Mouse (Mus musculus) CH12.LX (cell line): Measurements from ENCODE around the gene B3gnt3. TPM values are rescaled to one million over a fixed set of nuclear protein-coding genes. Genes with fewer than 3 reads are reported as not detected.

Experiments used
- DNase-seq: peaks from one replicate; pipeline ENCODE4 v3.0.0-alpha.2; 2013; ENCODE audit errors: extremely low read depth
- H3K27ac ChIP-seq: 2 replicates; pipeline ENCODE4 v1.5.1; 2012; ENCODE audit warnings: low read depth, mild to moderate bottlenecking, control low read depth, moderate library complexity; ENCODE audit not compliant: insufficient read depth
- H3K27me3 ChIP-seq: replicated peaks from 2 replicates; pipeline ENCODE3; 2012; ENCODE audit warnings: inconsistent platforms
- H3K36me3 ChIP-seq, 2 experiments: replicated peaks in 1 of 2; 2 replicates each; pipeline versions ENCODE3 to v1.6.1; 2012; ENCODE audit warnings: inconsistent platforms in 1 of 2, low read length in 1 of 2, mild to moderate bottlenecking in 1 of 2, mixed read lengths in 1 of 2, moderate library complexity in 1 of 2; ENCODE audit not compliant: control insufficient read depth in 1 of 2, insufficient read depth in 1 of 2
- H3K4me1 ChIP-seq, 2 experiments: 2 replicates each; pipeline ENCODE4 v1.6.1; 2012; ENCODE audit warnings: inconsistent platforms in 1 of 2, moderate library complexity in 1 of 2; ENCODE audit not compliant: insufficient read depth in 2 of 2, control insufficient read depth in 1 of 2
- H3K4me2 ChIP-seq: 2 replicates; pipeline ENCODE4 v1.6.1; 2012; ENCODE audit warnings: low read depth, mild to moderate bottlenecking, control low read depth; ENCODE audit not compliant: poor library complexity, insufficient read depth, severe bottlenecking
- H3K4me3 ChIP-seq, 3 experiments: fragments of 150-350 bp in 1 of 3; sonication (generic) in 1 of 3; replicated peaks in 1 of 3; 2 replicates each; pipeline versions ENCODE3 to v1.5.1; 2011 to 2012; ENCODE audit warnings: low read depth in 2 of 3, low read length in 2 of 3, mild to moderate bottlenecking in 2 of 3, moderate library complexity in 2 of 3, control low read depth in 1 of 3, improper control_type of control experiment in 1 of 3, inconsistent platforms in 1 of 3, mixed read lengths in 1 of 3; ENCODE audit not compliant: poor library complexity in 1 of 3
- H3K79me2 ChIP-seq: replicated peaks from 2 replicates; pipeline ENCODE4 v1.6.1; 2012; ENCODE audit warnings: mild to moderate bottlenecking, moderate library complexity; ENCODE audit not compliant: control insufficient read depth, poor library complexity, insufficient read depth, severe bottlenecking; ENCODE audit errors: extremely low read depth
- H3K9ac ChIP-seq: 2 replicates; pipeline ENCODE4 v1.6.1; 2012; ENCODE audit warnings: low read depth, mild to moderate bottlenecking, control low read depth, moderate library complexity; ENCODE audit not compliant: insufficient read depth
- H3K9me3 ChIP-seq: replicated peaks from 2 replicates; pipeline ENCODE3; 2012; ENCODE audit warnings: low read length, inconsistent platforms, mixed read lengths
- BHLHE40 ChIP-seq: IDR thresholded peaks from 2 replicates; pipeline ENCODE4 v1.6.1; 2011; ENCODE audit warnings: mild to moderate bottlenecking, low read depth, low read length, improper control_type of control experiment
- CTCF ChIP-seq, 2 experiments: IDR thresholded peaks in 1 of 2; conservative IDR thresholded peaks in 1 of 2; 2 replicates each; pipeline ENCODE4 v1.5.1; 2011 to 2012; ENCODE audit warnings: low read depth in 2 of 2, low read length in 2 of 2, improper control_type of control experiment in 1 of 2, inconsistent platforms in 1 of 2, mild to moderate bottlenecking in 1 of 2, moderate library complexity in 1 of 2
- E2F4 ChIP-seq: IDR thresholded peaks from 2 replicates; pipeline ENCODE4 v1.6.1; 2011; ENCODE audit warnings: low read depth, low read length, improper control_type of control experiment; ENCODE audit not compliant: insufficient replicate concordance
- ELF1 ChIP-seq: IDR thresholded peaks from 2 replicates; pipeline ENCODE4 v1.6.1; 2014; ENCODE audit warnings: low read depth, mild to moderate bottlenecking, inconsistent platforms, low read length, improper control_type of control experiment
- EP300 ChIP-seq: IDR thresholded peaks from 2 replicates; pipeline ENCODE4 v1.6.1; 2011; ENCODE audit warnings: low read length, improper control_type of control experiment
- ETS1 ChIP-seq: conservative IDR thresholded peaks from 2 replicates; pipeline ENCODE4 v1.6.1; 2012; ENCODE audit warnings: low read depth, mild to moderate bottlenecking, inconsistent platforms, low read length, improper control_type of control experiment, moderate library complexity
- HCFC1 ChIP-seq: IDR thresholded peaks from 2 replicates; pipeline ENCODE4 v1.6.1; 2012; ENCODE audit warnings: low read depth, mild to moderate bottlenecking, inconsistent platforms, low read length, improper control_type of control experiment
- MEF2A ChIP-seq: IDR thresholded peaks from 2 replicates; pipeline ENCODE4 v1.6.1; 2014; ENCODE audit warnings: low read depth, mild to moderate bottlenecking, inconsistent platforms, low read length, improper control_type of control experiment, borderline replicate concordance
- MXI1 ChIP-seq: IDR thresholded peaks from 2 replicates; pipeline ENCODE4 v1.6.1; 2011; ENCODE audit warnings: mild to moderate bottlenecking, low read depth, low read length, improper control_type of control experiment
- NRF1 ChIP-seq: IDR thresholded peaks from 2 replicates; pipeline ENCODE4 v1.6.1; 2014; ENCODE audit warnings: low read depth, mild to moderate bottlenecking, inconsistent platforms, low read length, improper control_type of control experiment, moderate library complexity
- POLR2A ChIP-seq: IDR thresholded peaks from 2 replicates; pipeline ENCODE4 v1.6.1; 2011; ENCODE audit warnings: low read depth, mild to moderate bottlenecking, improper control_type of control experiment, low read length
- POLR2AphosphoS2 ChIP-seq: IDR thresholded peaks from 2 replicates; pipeline ENCODE4 v1.6.1; 2011; ENCODE audit warnings: low read depth, low read length, improper control_type of control experiment
- RAD21 ChIP-seq: IDR thresholded peaks from 2 replicates; pipeline ENCODE4 v1.6.1; 2011; ENCODE audit warnings: low read depth, mild to moderate bottlenecking, low read length, improper control_type of control experiment, moderate library complexity
- SIN3A ChIP-seq: IDR thresholded peaks from 2 replicates; pipeline ENCODE4 v1.6.1; 2012; ENCODE audit warnings: low read length, improper control_type of control experiment, inconsistent platforms
- TBP ChIP-seq: conservative IDR thresholded peaks from 2 replicates; pipeline ENCODE4 v1.6.1; 2011; ENCODE audit warnings: low read depth, low read length, improper control_type of control experiment
- USF1 ChIP-seq: IDR thresholded peaks from 2 replicates; pipeline ENCODE4 v1.6.1; 2014; ENCODE audit warnings: low read depth, mild to moderate bottlenecking, inconsistent platforms, low read length, improper control_type of control experiment
- ZC3H11A ChIP-seq: IDR thresholded peaks from 2 replicates; pipeline ENCODE4 v1.6.1; 2012; ENCODE audit warnings: low read depth, mild to moderate bottlenecking, inconsistent platforms, low read length, improper control_type of control experiment
- ZNF384 ChIP-seq: IDR thresholded peaks from 2 replicates; pipeline ENCODE4 v1.6.1; 2012; ENCODE audit warnings: low read depth, low read length, improper control_type of control experiment, inconsistent platforms
- dilution Hi-C: fragments of 300-500 bp; cut with MboI; formaldehyde crosslinking; loops from 2 replicates; pipeline ENCODE4 v1.14.3; 2020; ENCODE audit warnings: low sequenced_read_pairs; ENCODE audit not compliant: extremely low pct_unique_long_range_greater_than_20kb, extremely low pct_ligation_motif_present
- in situ Hi-C: fragments of 300-500 bp; cut with MboI; formaldehyde crosslinking; loops from 3 replicates; pipeline ENCODE4 v1.14.3; 2019; ENCODE audit warnings: low sequenced_read_pairs, low pct_ligation_motif_present, low pct_unique_long_range_greater_than_20kb, mixed read lengths
- polyA plus RNA-seq: library from polyadenylated mRNA; unstranded; fragments of >175 nt; gene quantifications from 2 replicates; pipeline ENCODE4 v1.2.1, GENCODE M21; 2012; ENCODE audit warnings: low read depth; ENCODE audit not compliant: insufficient read length
- total RNA-seq, 2 experiments: library from RNA; depleted of rRNA; stranded (reverse); fragments of 300-350 nt in 1 of 2; fragments of >200 nt in 1 of 2; gene quantifications; 2 replicates each; pipeline ENCODE4 v1.2.3; 2012 to 2014

Gene B3gnt3
- total and polyA plus RNA-seq, 3 experiments: 0.24 to 0.98 TPM; not detected in 1

GRCm38 (mm10) chr8:71654600-71654999 lies 47.0 kb downstream of the B3gnt3 start:
- H3K36me3 ChIP-seq: no peaks in the 10 kb centered on the region
- in situ Hi-C loops: no loop called here
- no peak overlapping the region for H3K4me2 ChIP-seq
- H3K27ac ChIP-seq: no peak overlapping the region
- H3K79me2 ChIP-seq: no peaks in the 10 kb centered on the region
- H3K4me1 ChIP-seq: no peaks in the 10 kb centered on the region
- no peak for DNase-seq
- TF ChIP-seq BHLHE40 (no peak), NRF1 (no peak), POLR2AphosphoS2 (no peak), E2F4 (no peak), RAD21 (no peak), CTCF (conservative IDR thresholded peaks at IDR 0.05 in 1 of 2, IDR thresholded peaks at IDR 0.05 in 1 of 2; ENCODE audit: low read depth in 2 of 2, low read length in 2 of 2) (no peak), EP300 (no peak), TBP (no peak), ETS1 (no peak), MXI1 (no peak)
- no peak overlapping the region for H3K4me3 ChIP-seq
- H3K9ac ChIP-seq: no peak overlapping the region
- dilution Hi-C loops: no loop called here
- no peaks in the 10 kb centered on the region for H3K27me3 ChIP-seq
- H3K9me3 ChIP-seq: no peaks in the 10 kb centered on the region

GRCm38 (mm10) chr8:71645510-71645909 lies 56.1 kb downstream of the B3gnt3 start:
- H3K4me1 ChIP-seq: no peaks in the 10 kb centered on the region
- no peaks in the 10 kb centered on the region for H3K36me3 ChIP-seq
- no peak overlapping the region for H3K27ac ChIP-seq
- no peak overlapping the region for H3K4me3 ChIP-seq
- in situ Hi-C loops: no loop called here
- no peaks in the 10 kb centered on the region for H3K27me3 ChIP-seq
- no peaks in the 10 kb centered on the region for H3K9me3 ChIP-seq
- TF ChIP-seq SIN3A: no peak
- no peak for TF ChIP-seq ZNF384
- TF ChIP-seq ZC3H11A: no peak
- TF ChIP-seq POLR2A: no peak
- TF ChIP-seq HCFC1: no peak
- no peak for TF ChIP-seq USF1
- no peak for TF ChIP-seq BHLHE40
- TF ChIP-seq MEF2A: no peak
- TF ChIP-seq RAD21: no peak
- no peak for TF ChIP-seq ELF1
- no peak for DNase-seq
- no peaks in the 10 kb centered on the region for H3K79me2 ChIP-seq
- no peak overlapping the region for H3K9ac ChIP-seq
- H3K4me2 ChIP-seq: no peak overlapping the region
- dilution Hi-C loops: no loop called here

Other genes with a start within 250 kb of the B3gnt3 start
Only the 20 nearest of the 23 such genes appear.
- 59.3 and 62.8 TPM in 2 replicates for gene Dda1, start 232.6 kb downstream of the B3gnt3 start, total RNA-seq (2012; rRNA removed)
- 49.8 and 57.4 TPM in 2 replicates for gene Dda1, start 232.6 kb downstream of the B3gnt3 start, total RNA-seq (2014; rRNA removed)
- 65.8 and 78.1 TPM in 2 replicates for gene Dda1, start 232.6 kb downstream of the B3gnt3 start, polyA plus RNA-seq
- 5.5 and 6.7 TPM in 2 replicates for gene Ano8, start 215.8 kb downstream of the B3gnt3 start, total RNA-seq (2012; rRNA removed)
- gene Ano8, start 215.8 kb downstream of the B3gnt3 start, total RNA-seq (2014; rRNA removed): 1.8 and 1.9 TPM in 2 replicates
- gene Ano8, start 215.8 kb downstream of the B3gnt3 start, polyA plus RNA-seq: 1.8 and 2.1 TPM in 2 replicates
- gene Gtpbp3, start 213.7 kb downstream of the B3gnt3 start, total RNA-seq (2012; rRNA removed): 26.7 and 29.0 TPM in 2 replicates
- gene Gtpbp3, start 213.7 kb downstream of the B3gnt3 start, total RNA-seq (2014; rRNA removed): 19.5 and 20.7 TPM in 2 replicates
- 17.4 and 21.6 TPM in 2 replicates for gene Gtpbp3, start 213.7 kb downstream of the B3gnt3 start, polyA plus RNA-seq
- gene Plvap, start 190.0 kb downstream of the B3gnt3 start, total RNA-seq (2012; rRNA removed): 0.04 TPM in 1 of 2 replicates, not detected in the other
- gene Plvap, start 190.0 kb downstream of the B3gnt3 start, total RNA-seq (2014; rRNA removed): not detected in 2 replicates
- 0.27 and 0.37 TPM in 2 replicates for gene Plvap, start 190.0 kb downstream of the B3gnt3 start, polyA plus RNA-seq
- not detected in 2 replicates for gene Ccdc194, start 176.1 kb downstream of the B3gnt3 start, total RNA-seq (2012; rRNA removed)
- not detected in 2 replicates for gene Ccdc194, start 176.1 kb downstream of the B3gnt3 start, total RNA-seq (2014; rRNA removed)
- not detected in 2 replicates for gene Ccdc194, start 176.1 kb downstream of the B3gnt3 start, polyA plus RNA-seq
- gene Bst2, start 164.3 kb downstream of the B3gnt3 start, total RNA-seq (2012; rRNA removed): 404 and 424 TPM in 2 replicates
- 304 and 321 TPM in 2 replicates for gene Bst2, start 164.3 kb downstream of the B3gnt3 start, total RNA-seq (2014; rRNA removed)
- 214 and 243 TPM in 2 replicates for gene Bst2, start 164.3 kb downstream of the B3gnt3 start, polyA plus RNA-seq
- gene Mvb12a, start 158.9 kb downstream of the B3gnt3 start, total RNA-seq (2012; rRNA removed): 113 and 128 TPM in 2 replicates
- 149 and 157 TPM in 2 replicates for gene Mvb12a, start 158.9 kb downstream of the B3gnt3 start, total RNA-seq (2014; rRNA removed)
- 80.5 and 82.1 TPM in 2 replicates for gene Mvb12a, start 158.9 kb downstream of the B3gnt3 start, polyA plus RNA-seq
- 0.21 and 0.51 TPM in 2 replicates for gene Tmem221, start 142.9 kb downstream of the B3gnt3 start, total RNA-seq (2012; rRNA removed)
- not detected in 2 replicates for gene Tmem221, start 142.9 kb downstream of the B3gnt3 start, total RNA-seq (2014; rRNA removed)
- not detected in 2 replicates for gene Tmem221, start 142.9 kb downstream of the B3gnt3 start, polyA plus RNA-seq
- 0.04 TPM in 1 of 2 replicates, not detected in the other for gene Nxnl1, start 135.2 kb downstream of the B3gnt3 start, total RNA-seq (2012; rRNA removed)
- gene Nxnl1, start 135.2 kb downstream of the B3gnt3 start, total RNA-seq (2014; rRNA removed): not detected in 2 replicates
- gene Nxnl1, start 135.2 kb downstream of the B3gnt3 start, polyA plus RNA-seq: 0.08 TPM in 1 of 2 replicates, not detected in the other
- gene Slc27a1, start 132.9 kb downstream of the B3gnt3 start, total RNA-seq (2012; rRNA removed): 2.7 and 4.0 TPM in 2 replicates
- gene Slc27a1, start 132.9 kb downstream of the B3gnt3 start, total RNA-seq (2014; rRNA removed): 1.8 and 2.3 TPM in 2 replicates
- gene Slc27a1, start 132.9 kb downstream of the B3gnt3 start, polyA plus RNA-seq: 2.3 and 2.4 TPM in 2 replicates
- gene Pgls, start 109.6 kb downstream of the B3gnt3 start, total RNA-seq (2012; rRNA removed): 183 and 215 TPM in 2 replicates
- 94.2 and 118 TPM in 2 replicates for gene Pgls, start 109.6 kb downstream of the B3gnt3 start, total RNA-seq (2014; rRNA removed)
- gene Pgls, start 109.6 kb downstream of the B3gnt3 start, polyA plus RNA-seq: 72.5 and 74.9 TPM in 2 replicates
- 95.2 and 136 TPM in 2 replicates for gene Fam129c, start 104.1 kb downstream of the B3gnt3 start, total RNA-seq (2012; rRNA removed)
- gene Fam129c, start 104.1 kb downstream of the B3gnt3 start, total RNA-seq (2014; rRNA removed): 86.3 and 89.2 TPM in 2 replicates
- 92.8 and 98.6 TPM in 2 replicates for gene Fam129c, start 104.1 kb downstream of the B3gnt3 start, polyA plus RNA-seq
- gene Colgalt1, start 90.8 kb downstream of the B3gnt3 start, total RNA-seq (2012; rRNA removed): 85.3 and 92.0 TPM in 2 replicates
- 68.7 and 72.0 TPM in 2 replicates for gene Colgalt1, start 90.8 kb downstream of the B3gnt3 start, total RNA-seq (2014; rRNA removed)
- gene Colgalt1, start 90.8 kb downstream of the B3gnt3 start, polyA plus RNA-seq: 72.0 and 73.7 TPM in 2 replicates
- 1.0 and 1.7 TPM in 2 replicates for gene Unc13a, start 30.0 kb downstream of the B3gnt3 start, total RNA-seq (2012; rRNA removed)
- gene Unc13a, start 30.0 kb downstream of the B3gnt3 start, total RNA-seq (2014; rRNA removed): 0.55 and 0.68 TPM in 2 replicates
- 0.79 and 2.1 TPM in 2 replicates for gene Unc13a, start 30.0 kb downstream of the B3gnt3 start, polyA plus RNA-seq
- gene Jak3, start 25.5 kb downstream of the B3gnt3 start, total RNA-seq (2012; rRNA removed): 39.2 and 47.1 TPM in 2 replicates
- gene Jak3, start 25.5 kb downstream of the B3gnt3 start, total RNA-seq (2014; rRNA removed): 13.3 and 15.0 TPM in 2 replicates
- 35.6 and 37.8 TPM in 2 replicates for gene Jak3, start 25.5 kb downstream of the B3gnt3 start, polyA plus RNA-seq
- 8.7 and 9.8 TPM in 2 replicates for gene Insl3, start 12.6 kb downstream of the B3gnt3 start, total RNA-seq (2012; rRNA removed)
- gene Insl3, start 12.6 kb downstream of the B3gnt3 start, total RNA-seq (2014; rRNA removed): 1.9 and 3.0 TPM in 2 replicates
- gene Insl3, start 12.6 kb downstream of the B3gnt3 start, polyA plus RNA-seq: 14.4 and 21.4 TPM in 2 replicates
- 95.5 and 99.8 TPM in 2 replicates for gene Fcho1, start 23.9 kb upstream of the B3gnt3 start, total RNA-seq (2012; rRNA removed)
- 39.3 and 40.2 TPM in 2 replicates for gene Fcho1, start 23.9 kb upstream of the B3gnt3 start, total RNA-seq (2014; rRNA removed)
- gene Fcho1, start 23.9 kb upstream of the B3gnt3 start, polyA plus RNA-seq: 77.5 and 82.0 TPM in 2 replicates
- 2.8 and 2.9 TPM in 2 replicates for gene Zfp709, start 180.2 kb upstream of the B3gnt3 start, total RNA-seq (2012; rRNA removed)
- gene Zfp709, start 180.2 kb upstream of the B3gnt3 start, total RNA-seq (2014; rRNA removed): 3.6 and 4.5 TPM in 2 replicates
- 0.94 and 1.4 TPM in 2 replicates for gene Zfp709, start 180.2 kb upstream of the B3gnt3 start, polyA plus RNA-seq
- 2.6 and 3.2 TPM in 2 replicates for gene Zfp882, start 206.8 kb upstream of the B3gnt3 start, total RNA-seq (2012; rRNA removed)
- 5.2 and 6.6 TPM in 2 replicates for gene Zfp882, start 206.8 kb upstream of the B3gnt3 start, total RNA-seq (2014; rRNA removed)
- gene Zfp882, start 206.8 kb upstream of the B3gnt3 start, polyA plus RNA-seq: 4.0 and 5.8 TPM in 2 replicates
- 9.5 and 10.7 TPM in 2 replicates for gene Zfp617, start 206.8 kb upstream of the B3gnt3 start, total RNA-seq (2012; rRNA removed)
- gene Zfp617, start 206.8 kb upstream of the B3gnt3 start, total RNA-seq (2014; rRNA removed): 24.9 and 30.3 TPM in 2 replicates
- gene Zfp617, start 206.8 kb upstream of the B3gnt3 start, polyA plus RNA-seq: 8.6 and 14.7 TPM in 2 replicates